19 mouse cellular contexts compared by ENCODE assay signal in genomic region chr4:88243834-88244233, GRCm38 (mm10).
DNase-seq lines count a peak whose midpoint lies in the region; ATAC-seq and TF ChIP-seq lines count a peak whose summit lies in the region.
"Had no signal": no experiment of that assay in that cellular context is flagged by ENCODE, and none has a peak within 500 bp of the region (broad histone marks: within the 10 kb centered on the region; RNA-seq: fewer than 3 reads in every experiment).

No protein-coding gene starts in this region.

- no peaks in the 10 kb centered on the region for H3K4me1 ChIP-seq in forebrain, embryonic 16.5 days (replicated peaks; ENCODE audit: control insufficient read depth, insufficient read depth, low read length)
- H3K4me1 ChIP-seq in forebrain, embryonic 14.5 days (ENCODE audit: control insufficient read depth, insufficient read depth, low read length) = no peaks in the 10 kb centered on the region
- H3K4me1 ChIP-seq in MEL (ENCODE audit: control insufficient read depth in 1 of 2, insufficient read depth in 2 of 2, low read length in 2 of 2) = no peaks in the 10 kb centered on the region
- no peaks in the 10 kb centered on the region for H3K4me1 ChIP-seq in hindbrain, embryonic 11.5 days (replicated peaks; ENCODE audit: control insufficient read depth, insufficient read depth, low read length)
- H3K4me1 ChIP-seq: limb, embryonic 12.5 days; liver, embryonic 12.5 days had no signal

- H3K36me3 ChIP-seq in forebrain, embryonic 16.5 days (ENCODE audit: control insufficient read depth, insufficient read depth) = no peaks in the 10 kb centered on the region
- no peaks in the 10 kb centered on the region for H3K36me3 ChIP-seq in forebrain, embryonic 14.5 days (ENCODE audit: control insufficient read depth, insufficient read depth, low read length)
- no peaks in the 10 kb centered on the region for H3K36me3 ChIP-seq in MEL (ENCODE audit: control insufficient read depth in 1 of 2, insufficient read depth in 2 of 2, low read length in 2 of 2)
- no peaks in the 10 kb centered on the region for H3K36me3 ChIP-seq in hindbrain, embryonic 11.5 days (ENCODE audit: control insufficient read depth, insufficient read depth, low read length)
- H3K36me3 ChIP-seq: limb, embryonic 12.5 days; liver, embryonic 12.5 days had no signal

- 0 out of 2 replicates have a peak, but pooled peaks have one; percentile 38 for ATAC-seq in forebrain, embryonic 16.5 days
- ATAC-seq in forebrain, embryonic 14.5 days = no peak
- no peak for ATAC-seq in hindbrain, embryonic 11.5 days (ENCODE audit: low FRiP score)
- ATAC-seq: hindbrain, postnatal 0 days; liver, embryonic 12.5 days had no signal

- 90% methylated on average over 2 of the region's 2 CpGs for WGBS in forebrain, embryonic 16.5 days
- 89% methylated on average over 2 of the region's 2 CpGs for WGBS in forebrain, embryonic 14.5 days
- WGBS in hindbrain, embryonic 11.5 days = 86% methylated on average over 2 of the region's 2 CpGs

- no peak overlapping the region for H3K4me2 ChIP-seq in forebrain, embryonic 16.5 days (ENCODE audit: low read length)
- no peak overlapping the region for H3K4me2 ChIP-seq in forebrain, embryonic 14.5 days (ENCODE audit: low read length)
- no peak overlapping the region for H3K4me2 ChIP-seq in hindbrain, embryonic 11.5 days (replicated peaks; ENCODE audit: low read depth, low read length)
- H3K4me2 ChIP-seq: limb, embryonic 12.5 days; liver, embryonic 12.5 days had no signal

- no peak overlapping the region for H3K27ac ChIP-seq in forebrain, embryonic 16.5 days (ENCODE audit: low read length)
- no peak overlapping the region for H3K27ac ChIP-seq in forebrain, embryonic 14.5 days (ENCODE audit: low read depth, low read length)
- no peak overlapping the region for H3K27ac ChIP-seq in layer of hippocampus, adult 2 months
- H3K27ac ChIP-seq in MEL (ENCODE audit: control insufficient read depth, low read depth, low read length) = no peak overlapping the region
- no peak overlapping the region for H3K27ac ChIP-seq in hindbrain, embryonic 11.5 days (ENCODE audit: low read depth, low read length)
- H3K27ac ChIP-seq: hindbrain, postnatal 0 days; limb, embryonic 12.5 days; liver, embryonic 12.5 days had no signal

- DNase-seq in forebrain, embryonic 14.5 days (ENCODE audit: low spot score) = no peak
- DNase-seq in layer of hippocampus, adult 2 months (ENCODE audit: low spot score in 2 of 2) = no peak
- DNase-seq in layer of hippocampus, postnatal 10 days (ENCODE audit: low spot score in 2 of 2) = no peak
- DNase-seq in MEL (ENCODE audit: low read depth, low spot score) = no peak
- peak; percentile 4 for DNase-seq in induced T-regulatory cell, adult 2 months (ENCODE audit: low read depth)
- no peak for DNase-seq in hindbrain, embryonic 11.5 days (ENCODE audit: low spot score)
- DNase-seq: B cell, adult 2 months; cerebellum, adult 9-11 months; heart, adult 18-20 months; kidney, adult 9 months; kidney, postnatal 36 days; layer of hippocampus, adult 9-11 months; lung, adult 2 months; thymus, adult 18-20 months; thymus, postnatal 4 days had no signal

- TF ChIP-seq RAD21 in MEL (IDR thresholded peaks at IDR 0.05; ENCODE audit: low read depth, low read length) = peak; percentile 13; the same call in 1 of the 2 replicates

- H3K9me3 ChIP-seq in forebrain, embryonic 16.5 days (ENCODE audit: control insufficient read depth, low read length) = no peaks in the 10 kb centered on the region
- H3K9me3 ChIP-seq in forebrain, embryonic 14.5 days (replicated peaks; ENCODE audit: control insufficient read depth, low read length) = no peaks in the 10 kb centered on the region
- H3K9me3 ChIP-seq in MEL (replicated peaks; ENCODE audit: insufficient read depth, low read length) = no peaks in the 10 kb centered on the region
- no peaks in the 10 kb centered on the region for H3K9me3 ChIP-seq in hindbrain, embryonic 11.5 days (ENCODE audit: control insufficient read depth, low read length)
- H3K9me3 ChIP-seq: limb, embryonic 12.5 days; liver, embryonic 12.5 days had no signal

- no peak for TF ChIP-seq POLR2A in MEL (IDR thresholded peaks at IDR 0.05; ENCODE audit: control insufficient read depth in 1 of 2, insufficient read depth in 1 of 2, low read depth in 1 of 2, low read length in 2 of 2, poor library complexity in 1 of 2)

- TF ChIP-seq EP300 in MEL (IDR thresholded peaks at IDR 0.05; ENCODE audit: low read depth in 1 of 2, low read length in 2 of 2) = no peak

- H3K9ac ChIP-seq in forebrain, embryonic 16.5 days (replicated peaks; ENCODE audit: low read depth, low read length) = no peak overlapping the region
- H3K9ac ChIP-seq in forebrain, embryonic 14.5 days (ENCODE audit: low read length) = no peak overlapping the region
- no peak overlapping the region for H3K9ac ChIP-seq in MEL (ENCODE audit: control insufficient read depth, low read depth, low read length, poor library complexity, severe bottlenecking)
- no peak overlapping the region for H3K9ac ChIP-seq in hindbrain, embryonic 11.5 days (ENCODE audit: low read depth, low read length)
- H3K9ac ChIP-seq: limb, embryonic 12.5 days; liver, embryonic 12.5 days had no signal

- peak; percentile 61 for TF ChIP-seq CTCF in layer of hippocampus, adult 2 months (conservative IDR thresholded peaks at IDR 0.05)
- TF ChIP-seq CTCF in MEL (IDR thresholded peaks at IDR 0.05 in 2 of 3, conservative IDR thresholded peaks at IDR 0.05 in 1 of 3; ENCODE audit: control insufficient read depth in 1 of 3, insufficient read depth in 1 of 3, low read depth in 2 of 3, low read length in 3 of 3, poor library complexity in 1 of 3, severe bottlenecking in 1 of 3) = no peak

- no peak overlapping the region for H3K4me3 ChIP-seq in forebrain, embryonic 16.5 days (replicated peaks; ENCODE audit: low read length)
- no peak overlapping the region for H3K4me3 ChIP-seq in forebrain, embryonic 14.5 days (ENCODE audit: low read depth, low read length)
- H3K4me3 ChIP-seq in layer of hippocampus, adult 2 months = no peak overlapping the region
- H3K4me3 ChIP-seq in MEL (ENCODE audit: control insufficient read depth in 1 of 2, insufficient read depth in 1 of 2, low read depth in 2 of 2, low read length in 2 of 2) = no peak overlapping the region
- no peak overlapping the region for H3K4me3 ChIP-seq in hindbrain, embryonic 11.5 days (ENCODE audit: low read depth, low read length)
- H3K4me3 ChIP-seq: limb, embryonic 12.5 days; liver, embryonic 12.5 days had no signal

- H3K79me2 ChIP-seq in MEL (ENCODE audit: control insufficient read depth, insufficient read depth, low read length, poor library complexity) = no peaks in the 10 kb centered on the region

- no peaks in the 10 kb centered on the region for H3K27me3 ChIP-seq in forebrain, embryonic 16.5 days (replicated peaks; ENCODE audit: control insufficient read depth, insufficient read depth, low read length)
- H3K27me3 ChIP-seq in forebrain, embryonic 14.5 days (replicated peaks; ENCODE audit: control insufficient read depth, insufficient read depth, low read length) = no peaks in the 10 kb centered on the region
- H3K27me3 ChIP-seq in MEL (ENCODE audit: control insufficient read depth in 1 of 2, insufficient read depth in 2 of 2, low read length in 2 of 2) = no peaks in the 10 kb centered on the region
- H3K27me3 ChIP-seq in hindbrain, embryonic 11.5 days (ENCODE audit: control insufficient read depth, insufficient read depth, low read length) = no peaks in the 10 kb centered on the region
- H3K27me3 ChIP-seq: limb, embryonic 12.5 days; liver, embryonic 12.5 days had no signal

TF ChIP-seq in MEL, 35 proteins besides CTCF, POLR2A, EP300 and RAD21:
- TF ChIP-seq NRF1 (IDR thresholded peaks at IDR 0.05; ENCODE audit: insufficient read depth, low read depth, low read length, poor library complexity, severe bottlenecking) (no peak), ZKSCAN1 (IDR thresholded peaks at IDR 0.05; ENCODE audit: low read depth, low read length) (no peak), UBTF (IDR thresholded peaks at IDR 0.05; ENCODE audit: borderline replicate concordance, insufficient read depth, low read depth, low read length) (no peak), E2F4 (IDR thresholded peaks at IDR 0.05; ENCODE audit: borderline replicate concordance, low read depth, low read length) (no peak), MAFK (IDR thresholded peaks at IDR 0.05; ENCODE audit: borderline replicate concordance, low read depth, low read length) (no peak), KAT2A (conservative IDR thresholded peaks at IDR 0.05; ENCODE audit: low read depth, low read length) (no peak), BHLHE40 (IDR thresholded peaks at IDR 0.05; ENCODE audit: borderline replicate concordance, low read depth, low read length) (no peak), MAX (IDR thresholded peaks at IDR 0.05; ENCODE audit: low read length) (no peak), USF1 (IDR thresholded peaks at IDR 0.05; ENCODE audit: low read depth, low read length) (no peak), CHD1 (IDR thresholded peaks at IDR 0.05; ENCODE audit: low read depth, low read length) (no peak), NELFE (IDR thresholded peaks at IDR 0.05; ENCODE audit: low read depth, low read length) (no peak), SMC3 (IDR thresholded peaks at IDR 0.05; ENCODE audit: low read depth, low read length) (no peak), ETS1 (IDR thresholded peaks at IDR 0.05; ENCODE audit: low read depth, low read length) (no peak), HCFC1 (IDR thresholded peaks at IDR 0.05; ENCODE audit: low read depth, low read length) (no peak), MXI1 (IDR thresholded peaks at IDR 0.05; ENCODE audit: low read depth, low read length) (no peak), JUND (IDR thresholded peaks at IDR 0.05; ENCODE audit: low read depth, low read length) (no peak), TBP (IDR thresholded peaks at IDR 0.05; ENCODE audit: low read depth, low read length) (no peak), GATA1 (IDR thresholded peaks at IDR 0.05; ENCODE audit: low read depth, low read length) (no peak), SIN3A (IDR thresholded peaks at IDR 0.05; ENCODE audit: low read length) (no peak)
